Mouse (Mus musculus): ENCODE data around the gene Csf3. TPM values are rescaled to one million over a fixed set of nuclear protein-coding genes. Genes with fewer than 3 reads are reported as not detected.
A peak's percentile ranks its signal among the peaks of the same experiment; 100 is the strongest.

Gene Csf3
- total and polyA plus RNA-seq, 3 experiments, result 0.18 TPM; not detected in 2

DNA sequence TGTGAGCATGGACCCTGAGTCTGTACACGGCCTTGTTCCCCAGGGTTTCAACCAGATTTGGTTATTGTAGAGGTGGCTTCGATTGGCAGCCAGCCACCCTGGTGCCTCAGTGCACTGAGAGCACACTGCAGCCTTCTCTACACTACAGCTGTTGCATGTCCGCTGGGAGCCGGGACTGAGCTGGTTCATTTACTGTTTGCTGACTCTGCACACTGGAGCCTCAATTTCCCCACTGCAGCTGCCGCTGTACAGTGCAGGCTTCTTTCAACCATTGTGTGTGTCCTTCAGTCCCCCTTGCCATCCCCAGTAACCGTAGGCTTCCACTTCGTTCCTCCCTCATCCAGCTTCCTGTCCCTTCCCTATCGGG is 38.9 kb downstream of the Csf3 start:
- TF ChIP-seq UBTF (IDR thresholded peaks at IDR 0.05; ENCODE audit: borderline replicate concordance, insufficient read depth, low read depth, low read length) (no peak), SIN3A (IDR thresholded peaks at IDR 0.05; ENCODE audit: low read length) (no peak; the same call in 1 of the 2 replicates), MAZ (IDR thresholded peaks at IDR 0.05; ENCODE audit: low read depth, low read length) (0 out of 2 replicates have a peak, but pooled peaks have one; percentile 1), ETS1 (IDR thresholded peaks at IDR 0.05; ENCODE audit: low read depth, low read length) (peak; percentile 74)
- Histone ChIP-seq H3K4me3 (ENCODE audit: control insufficient read depth in 1 of 2, insufficient read depth in 1 of 2, low read depth in 2 of 2, low read length in 2 of 2) (peak overlapping the region; percentile 59 to 86), H3K4me1 (ENCODE audit: control insufficient read depth in 1 of 2, insufficient read depth in 2 of 2, low read length in 2 of 2) (peaks cover 9 to 32% of the 10 kb centered on the region in 2 experiments), H3K9ac (ENCODE audit: control insufficient read depth, low read depth, low read length, poor library complexity, severe bottlenecking) (peak overlapping the region; percentile 77), H3K9me3 (replicated peaks; ENCODE audit: insufficient read depth, low read length) (no peaks in the 10 kb centered on the region), H3K27me3 (ENCODE audit: control insufficient read depth in 1 of 2, insufficient read depth in 2 of 2, low read length in 2 of 2) (no peaks in the 10 kb centered on the region), H3K27ac (ENCODE audit: control insufficient read depth, low read depth, low read length) (peak overlapping the region; percentile 89), H3K79me2 (ENCODE audit: control insufficient read depth, insufficient read depth, low read length, poor library complexity) (peaks cover 6% of the 10 kb centered on the region; the same call in 1 of the 2 replicates), H3K36me3 (ENCODE audit: control insufficient read depth in 1 of 2, insufficient read depth in 2 of 2, low read length in 2 of 2) (peaks cover 0 to 21% of the 10 kb centered on the region in 2 experiments; a peak in 2 of 4 replicates)
- peak; percentile 79 for DNase-seq (ENCODE audit: low read depth, low spot score)

DNA sequence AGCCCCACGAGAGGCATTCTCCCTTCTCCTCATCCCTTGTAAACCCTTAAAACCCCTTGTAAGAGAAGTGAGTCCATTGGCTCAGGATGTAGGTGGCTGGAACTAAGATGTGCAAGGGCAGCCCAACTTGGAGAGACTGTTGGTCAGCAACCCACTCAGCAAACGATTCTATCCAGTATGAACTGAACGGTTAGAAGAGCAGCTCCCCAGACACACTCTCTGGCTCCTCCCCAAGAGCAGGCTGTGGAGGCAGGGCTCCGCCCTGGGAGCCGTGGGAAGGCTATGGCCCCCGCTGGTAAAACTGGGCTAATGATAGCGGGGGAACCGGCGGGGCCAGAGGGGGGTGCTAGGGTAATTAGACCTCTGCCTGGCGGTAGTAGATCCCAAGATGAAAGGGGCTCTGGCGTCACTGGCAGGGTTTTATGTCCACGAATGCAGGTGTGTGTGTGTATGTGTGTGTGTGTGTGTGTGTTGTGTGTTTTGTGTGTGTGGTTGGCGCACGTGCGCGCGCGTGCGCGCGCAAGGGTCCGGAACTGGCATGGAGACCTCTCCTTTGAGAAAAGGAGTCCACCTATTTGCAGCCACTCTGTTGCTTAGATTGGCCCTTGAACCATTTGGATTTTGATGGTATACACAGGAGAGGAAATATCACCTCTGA is 39.5 kb downstream of the Csf3 start, which contains the start of gene Thra:
TSS of gene Thra (plus strand) at position 246 of the 658 bp plus-strand sequence.
- peak within 1 kb of the TSS; percentile 77 for H3K9ac ChIP-seq (ENCODE audit: control insufficient read depth, low read depth, low read length, poor library complexity, severe bottlenecking)
- H3K36me3 ChIP-seq (ENCODE audit: control insufficient read depth in 1 of 2, insufficient read depth in 2 of 2, low read length in 2 of 2), result peaks cover 0 to 21% of the 10 kb centered on the region in 2 experiments; a peak in 2 of 4 replicates
- H3K79me2 ChIP-seq (ENCODE audit: control insufficient read depth, insufficient read depth, low read length, poor library complexity), result peaks cover 6% of the 10 kb centered on the region; the same call in 1 of the 2 replicates
- H3K27me3 ChIP-seq (ENCODE audit: control insufficient read depth in 1 of 2, insufficient read depth in 2 of 2, low read length in 2 of 2), result no peaks in the 10 kb centered on the region
- DNase-seq (ENCODE audit: low read depth, low spot score), result peak; percentile 94
- H3K27ac ChIP-seq (ENCODE audit: control insufficient read depth, low read depth, low read length), result peak within 1 kb of the TSS; percentile 89
- H3K4me1 ChIP-seq (ENCODE audit: control insufficient read depth in 1 of 2, insufficient read depth in 2 of 2, low read length in 2 of 2), result peaks cover 9 to 32% of the 10 kb centered on the region in 2 experiments
- H3K9me3 ChIP-seq (replicated peaks; ENCODE audit: insufficient read depth, low read length), result no peaks in the 10 kb centered on the region
- H3K4me3 ChIP-seq (ENCODE audit: control insufficient read depth in 1 of 2, insufficient read depth in 1 of 2, low read depth in 2 of 2, low read length in 2 of 2), result peak within 1 kb of the TSS; percentile 59 to 86
- TF ChIP-seq MYB (IDR thresholded peaks at IDR 0.05; ENCODE audit: low read depth, low read length), result no peak
- no peak for TF ChIP-seq ZNF384 (IDR thresholded peaks at IDR 0.05; ENCODE audit: low read depth, low read length)
- peak; percentile 62; the same call in 1 of the 2 replicates for TF ChIP-seq USF1 (IDR thresholded peaks at IDR 0.05; ENCODE audit: low read depth, low read length)
- TF ChIP-seq MXI1 (IDR thresholded peaks at IDR 0.05; ENCODE audit: low read depth, low read length), result peak; percentile 92
- TF ChIP-seq TAL1 (IDR thresholded peaks at IDR 0.05; ENCODE audit: low read length), result no peak
- no peak; the same call in 1 of the 2 replicates for TF ChIP-seq KAT2A (conservative IDR thresholded peaks at IDR 0.05; ENCODE audit: low read depth, low read length)
- no peak for TF ChIP-seq MEF2A (IDR thresholded peaks at IDR 0.05; ENCODE audit: extremely low read depth, insufficient replicate concordance, low read depth, low read length, poor library complexity, severe bottlenecking)
- TF ChIP-seq MAX (IDR thresholded peaks at IDR 0.05; ENCODE audit: low read length), result peak; percentile 92
- TF ChIP-seq CTCF (IDR thresholded peaks at IDR 0.05 in 2 of 3, conservative IDR thresholded peaks at IDR 0.05 in 1 of 3; ENCODE audit: control insufficient read depth in 1 of 3, insufficient read depth in 1 of 3, low read depth in 2 of 3, low read length in 3 of 3, poor library complexity in 1 of 3, severe bottlenecking in 1 of 3), result no peak; a peak in 1 of 6 replicates
- no peak for TF ChIP-seq POLR2AphosphoS5 (IDR thresholded peaks at IDR 0.05; ENCODE audit: borderline replicate concordance, low read depth, low read length)
- TF ChIP-seq NRF1 (IDR thresholded peaks at IDR 0.05; ENCODE audit: insufficient read depth, low read depth, low read length, poor library complexity, severe bottlenecking), result peak; percentile 75
- TF ChIP-seq CHD2 (IDR thresholded peaks at IDR 0.05; ENCODE audit: low read length), result no peak
- TF ChIP-seq USF2 (IDR thresholded peaks at IDR 0.05; ENCODE audit: borderline replicate concordance in 1 of 2, insufficient read depth in 1 of 2, low read depth in 1 of 2, low read length in 2 of 2), result no peak
- peak; percentile 61 for TF ChIP-seq ETS1 (IDR thresholded peaks at IDR 0.05; ENCODE audit: low read depth, low read length)
- TF ChIP-seq MYC (IDR thresholded peaks at IDR 0.05; ENCODE audit: low read depth, low read length), result peak; percentile 88
- TF ChIP-seq BHLHE40 (IDR thresholded peaks at IDR 0.05; ENCODE audit: borderline replicate concordance, low read depth, low read length), result peak; percentile 97
- no peak for TF ChIP-seq UBTF (IDR thresholded peaks at IDR 0.05; ENCODE audit: borderline replicate concordance, insufficient read depth, low read depth, low read length)
- TF ChIP-seq TBP (IDR thresholded peaks at IDR 0.05; ENCODE audit: low read depth, low read length), result peak; percentile 68; the same call in 1 of the 2 replicates
- no peak for TF ChIP-seq E2F4 (IDR thresholded peaks at IDR 0.05; ENCODE audit: borderline replicate concordance, low read depth, low read length)
- peak; percentile 70; the same call in 1 of the 2 replicates for TF ChIP-seq POLR2AphosphoS2 (IDR thresholded peaks at IDR 0.05; ENCODE audit: low read length)
- peak; percentile 59; the same call in 1 of the 2 replicates for TF ChIP-seq ELF1 (IDR thresholded peaks at IDR 0.05; ENCODE audit: low read depth, low read length)
- TF ChIP-seq JUND (IDR thresholded peaks at IDR 0.05; ENCODE audit: low read depth, low read length), result no peak
- TF ChIP-seq SMC3 (IDR thresholded peaks at IDR 0.05; ENCODE audit: low read depth, low read length), result peak; percentile 24; the same call in 1 of the 2 replicates
- 0 out of 2 replicates have a peak, but pooled peaks have one; percentile 8 for TF ChIP-seq MAFK (IDR thresholded peaks at IDR 0.05; ENCODE audit: borderline replicate concordance, low read depth, low read length)
- peak; percentile 88 for TF ChIP-seq ZMIZ1 (IDR thresholded peaks at IDR 0.05; ENCODE audit: low read depth, low read length)
- TF ChIP-seq RCOR1 (IDR thresholded peaks at IDR 0.05; ENCODE audit: low read depth, low read length), result peak; percentile 7; the same call in 1 of the 2 replicates
- no peak for TF ChIP-seq RAD21 (IDR thresholded peaks at IDR 0.05; ENCODE audit: low read depth, low read length)

Measured in MEL (cell line).